Mouse (Mus musculus) lung, adult 2 months (tissue): ENCODE measurements around the gene Sec61g.

Experiments
- CTCF ChIP-seq: fragments of 200-500 bp; IDR thresholded peaks from 2 replicates; pipeline ENCODE4 v1.5.1; 2011; ENCODE audit warnings: mild to moderate bottlenecking, low read length, control low read depth; ENCODE audit not compliant: insufficient read depth
- POLR2A ChIP-seq: fragments of 200-500 bp; IDR thresholded peaks from 2 replicates; pipeline ENCODE4 v1.6.1; 2011; ENCODE audit warnings: low read depth, mild to moderate bottlenecking, control low read depth, low read length, borderline replicate concordance; ENCODE audit errors: extremely low read depth

- TF ChIP-seq CTCF (no peak), POLR2A (no peak)
Measured at GRCm38 (mm10) chr11:16527743-16528142, 19.5 kb upstream of the Sec61g start.
